Comparison of ENCODE assay signal across 9 mouse cellular contexts in genomic region chr17:29305871-29306270, GRCm38 (mm10). TPM values are rescaled to one million over a fixed set of nuclear protein-coding genes. Genes with fewer than 3 reads are reported as not detected.
DNase-seq lines count a peak whose midpoint lies in the region; ATAC-seq lines count a peak whose summit lies in the region.
"Had no signal": no experiment of that assay in that cellular context is flagged by ENCODE, and none has a peak within 500 bp of the region (broad histone marks: within the 10 kb centered on the region; RNA-seq: fewer than 3 reads in every experiment).

No protein-coding gene starts in this region.

- H3K9me3 ChIP-seq in hindbrain, embryonic 13.5 days, result no peaks in the 10 kb centered on the region
- no peaks in the 10 kb centered on the region for H3K9me3 ChIP-seq in hindbrain, embryonic 12.5 days (replicated peaks)
- no peaks in the 10 kb centered on the region for H3K9me3 ChIP-seq in limb, embryonic 12.5 days

- no peaks in the 10 kb centered on the region for H3K27me3 ChIP-seq in hindbrain, embryonic 13.5 days
- no peaks in the 10 kb centered on the region for H3K27me3 ChIP-seq in hindbrain, embryonic 12.5 days
- H3K27me3 ChIP-seq in limb, embryonic 12.5 days, result no peaks in the 10 kb centered on the region

- H3K4me1 ChIP-seq in hindbrain, embryonic 13.5 days (replicated peaks), result peaks cover 13% of the 10 kb centered on the region
- peaks cover 21% of the 10 kb centered on the region for H3K4me1 ChIP-seq in hindbrain, embryonic 12.5 days
- peaks cover 47% of the 10 kb centered on the region for H3K4me1 ChIP-seq in limb, embryonic 12.5 days (replicated peaks)

- peaks cover 18% of the 10 kb centered on the region for H3K36me3 ChIP-seq in hindbrain, embryonic 13.5 days
- H3K36me3 ChIP-seq in hindbrain, embryonic 12.5 days, result peaks cover 14% of the 10 kb centered on the region
- H3K36me3 ChIP-seq in limb, embryonic 12.5 days, result peaks cover 15% of the 10 kb centered on the region

- peak; percentile 18 for DNase-seq in thymus, postnatal 0 days (ENCODE audit: low spot score)
- DNase-seq in thymus, postnatal 25 days, result no peak
- DNase-seq in urinary bladder, postnatal 4 days (ENCODE audit: low spot score in 2 of 2), result no peak
- DNase-seq in ovary, adult 18-20 months (ENCODE audit: low spot score), result no peak
- DNase-seq: adrenal gland, postnatal 36 days had no signal

- no peak overlapping the region for H3K4me3 ChIP-seq in hindbrain, embryonic 13.5 days
- H3K4me3 ChIP-seq in hindbrain, embryonic 12.5 days, result no peak overlapping the region
- H3K4me3 ChIP-seq in limb, embryonic 12.5 days (replicated peaks), result no peak overlapping the region

- 62% methylated on average over 7 of the region's 7 CpGs for WGBS in hindbrain, embryonic 13.5 days
- 50% methylated on average over 7 of the region's 7 CpGs for WGBS in hindbrain, embryonic 12.5 days
- 61% methylated on average over 7 of the region's 7 CpGs for WGBS in limb, embryonic 12.5 days

- no peak for ATAC-seq in hindbrain, embryonic 13.5 days (ENCODE audit: low FRiP score)
- ATAC-seq in hindbrain, embryonic 12.5 days (ENCODE audit: low FRiP score), result no peak
- ATAC-seq in limb, embryonic 12.5 days (ENCODE audit: insufficient number of reproducible peaks, insufficient read depth, low FRiP score, low TSS enrichment, low read depth), result no peak

- H3K27ac ChIP-seq in hindbrain, embryonic 13.5 days, result no peak overlapping the region
- no peak overlapping the region for H3K27ac ChIP-seq in hindbrain, embryonic 12.5 days
- H3K27ac ChIP-seq in limb, embryonic 12.5 days, result peak overlapping the region; percentile 59; the same call in 1 of the 2 replicates

- no peak overlapping the region for H3K4me2 ChIP-seq in hindbrain, embryonic 13.5 days
- H3K4me2 ChIP-seq in hindbrain, embryonic 12.5 days (replicated peaks), result no peak overlapping the region
- peak overlapping the region; percentile 23; the same call in 1 of the 2 replicates for H3K4me2 ChIP-seq in limb, embryonic 12.5 days
- H3K4me2 ChIP-seq: midbrain, embryonic 11.5 days had no signal

- 0 out of 2 replicates have a peak overlapping the region, but pooled peaks have one; percentile 1 for H3K9ac ChIP-seq in hindbrain, embryonic 13.5 days
- no peak overlapping the region for H3K9ac ChIP-seq in hindbrain, embryonic 12.5 days
- no peak overlapping the region; the same call in 1 of the 2 replicates for H3K9ac ChIP-seq in limb, embryonic 12.5 days (replicated peaks)

RNA-seq across cellular contexts. Expression of gene Pi16, which starts 11.6 kb away (rescaled TPM):
- polyA plus RNA-seq in hindbrain, embryonic 13.5 days (2015; fragmentation: Nextera tagmentation; extraction: Ambion mirVana), result 1.3 and 2.0 TPM in 2 replicates
- 0.97 and 1.2 TPM in 2 replicates for polyA plus RNA-seq in hindbrain, embryonic 12.5 days (2016; fragmentation: Nextera tagmentation; extraction: Ambion mirVana)
- polyA plus RNA-seq in thymus, postnatal 0 days (2015; fragmentation: Nextera tagmentation; extraction: Ambion mirVana), result 3.7 and 4.4 TPM in 2 replicates
- 0.38 and 0.51 TPM in 2 replicates for polyA plus RNA-seq in limb, embryonic 12.5 days (2016; fragmentation: Nextera tagmentation; extraction: Ambion mirVana)

RNA-seq across cellular contexts. Expression of gene BC004004, which starts 37.3 kb away (rescaled TPM):
- 108 and 111 TPM in 2 replicates for polyA plus RNA-seq in hindbrain, embryonic 13.5 days (2015; fragmentation: Nextera tagmentation; extraction: Ambion mirVana)
- polyA plus RNA-seq in hindbrain, embryonic 12.5 days (2016; fragmentation: Nextera tagmentation; extraction: Ambion mirVana), result 72.5 and 76.9 TPM in 2 replicates
- 92.2 and 95.2 TPM in 2 replicates for polyA plus RNA-seq in thymus, postnatal 0 days (2015; fragmentation: Nextera tagmentation; extraction: Ambion mirVana)
- 45.7 and 52.8 TPM in 2 replicates for polyA plus RNA-seq in limb, embryonic 12.5 days (2016; fragmentation: Nextera tagmentation; extraction: Ambion mirVana)

RNA-seq across cellular contexts. Expression of gene Mtch1, which starts 41.9 kb away (rescaled TPM):
- polyA plus RNA-seq in hindbrain, embryonic 13.5 days (2015; fragmentation: Nextera tagmentation; extraction: Ambion mirVana), result 423 TPM in 2 replicates
- 438 and 466 TPM in 2 replicates for polyA plus RNA-seq in hindbrain, embryonic 12.5 days (2016; fragmentation: Nextera tagmentation; extraction: Ambion mirVana)
- 144 and 154 TPM in 2 replicates for polyA plus RNA-seq in thymus, postnatal 0 days (2015; fragmentation: Nextera tagmentation; extraction: Ambion mirVana)
- polyA plus RNA-seq in limb, embryonic 12.5 days (2016; fragmentation: Nextera tagmentation; extraction: Ambion mirVana), result 368 and 379 TPM in 2 replicates

RNA-seq across cellular contexts. Expression of gene Ppil1, which starts 41.9 kb away (rescaled TPM):
- polyA plus RNA-seq in hindbrain, embryonic 13.5 days (2015; fragmentation: Nextera tagmentation; extraction: Ambion mirVana), result 106 and 114 TPM in 2 replicates
- 102 and 105 TPM in 2 replicates for polyA plus RNA-seq in hindbrain, embryonic 12.5 days (2016; fragmentation: Nextera tagmentation; extraction: Ambion mirVana)
- polyA plus RNA-seq in thymus, postnatal 0 days (2015; fragmentation: Nextera tagmentation; extraction: Ambion mirVana), result 118 and 133 TPM in 2 replicates
- polyA plus RNA-seq in limb, embryonic 12.5 days (2016; fragmentation: Nextera tagmentation; extraction: Ambion mirVana), result 175 and 178 TPM in 2 replicates

RNA-seq across cellular contexts. Expression of gene Fgd2, which starts 54.8 kb away (rescaled TPM):
- 3.8 and 5.3 TPM in 2 replicates for polyA plus RNA-seq in hindbrain, embryonic 13.5 days (2015; fragmentation: Nextera tagmentation; extraction: Ambion mirVana)
- 4.3 and 7.0 TPM in 2 replicates for polyA plus RNA-seq in hindbrain, embryonic 12.5 days (2016; fragmentation: Nextera tagmentation; extraction: Ambion mirVana)
- polyA plus RNA-seq in thymus, postnatal 0 days (2015; fragmentation: Nextera tagmentation; extraction: Ambion mirVana), result 6.8 and 7.2 TPM in 2 replicates
- polyA plus RNA-seq in limb, embryonic 12.5 days (2016; fragmentation: Nextera tagmentation; extraction: Ambion mirVana), result 5.6 and 7.1 TPM in 2 replicates
